Mouse (Mus musculus): ENCODE measurements around the gene E2f4. TPM values are rescaled to one million over a fixed set of nuclear protein-coding genes. Genes with fewer than 3 reads are reported as not detected.
A peak's percentile ranks its signal among the peaks of the same experiment; 100 is the strongest.

The E2f4 gene
- total RNA-seq, 2 experiments from 2014 or later = 120 to 289 TPM

- no peak for ATAC-seq (replicated peaks; ENCODE audit: low FRiP score, poor library complexity, severe bottlenecking)
Measured at GRCm38 (mm10) chr8:105309142-105309847, 11.8 kb downstream of the E2f4 start.

- no peak for ATAC-seq (replicated peaks; ENCODE audit: low FRiP score, poor library complexity, severe bottlenecking)
Measured at GRCm38 (mm10) chr8:105310118-105310517, 12.7 kb downstream of the E2f4 start.

- 0 out of 2 replicates have a peak, but pooled peaks have one; percentile 7 for ATAC-seq (replicated peaks; ENCODE audit: low FRiP score, poor library complexity, severe bottlenecking)
Measured at GRCm38 (mm10) chr8:105311718-105312117, 14.3 kb downstream of the E2f4 start.

- peak; percentile 18 for ATAC-seq (replicated peaks; ENCODE audit: low FRiP score, poor library complexity, severe bottlenecking)
Measured at GRCm38 (mm10) chr8:105312891-105313481, 15.5 kb downstream of the E2f4 start.

- no peak for ATAC-seq (replicated peaks; ENCODE audit: low FRiP score, poor library complexity, severe bottlenecking)
Measured at GRCm38 (mm10) chr8:105313622-105314402, 16.3 kb downstream of the E2f4 start.

- ATAC-seq (replicated peaks; ENCODE audit: low FRiP score, poor library complexity, severe bottlenecking) = no peak
Measured at GRCm38 (mm10) chr8:105315073-105315769, 17.8 kb downstream of the E2f4 start.

- no peak for ATAC-seq (replicated peaks; ENCODE audit: low FRiP score, poor library complexity, severe bottlenecking)
Measured at GRCm38 (mm10) chr8:105317941-105318340, 20.5 kb downstream of the E2f4 start.

- ATAC-seq (replicated peaks; ENCODE audit: low FRiP score, poor library complexity, severe bottlenecking) = no peak
Measured at GRCm38 (mm10) chr8:105318662-105319190, 21.3 kb downstream of the E2f4 start.

GRCm38 (mm10) chr8:105323183-105323582 is 25.7 kb downstream of the E2f4 start:
- ATAC-seq (replicated peaks; ENCODE audit: low FRiP score, poor library complexity, severe bottlenecking) = peak; percentile 75

GRCm38 (mm10) chr8:105325641-105326093 is 28.2 kb downstream of the E2f4 start:
- peak; percentile 16 for ATAC-seq (replicated peaks; ENCODE audit: low FRiP score, poor library complexity, severe bottlenecking)

GRCm38 (mm10) chr8:105326141-105326672 is 28.7 kb downstream of the E2f4 start, which contains the start of the genes Lrrc29 and Tmem208:
Gene Lrrc29 (minus strand): TSS chr8:105326278.
Gene Tmem208 (plus strand): TSS chr8:105326354.
- ATAC-seq (replicated peaks; ENCODE audit: low FRiP score, poor library complexity, severe bottlenecking) = peak; percentile 81

GRCm38 (mm10) chr8:105326968-105327367 is 29.5 kb downstream of the E2f4 start:
- ATAC-seq (replicated peaks; ENCODE audit: low FRiP score, poor library complexity, severe bottlenecking) = no peak

- ATAC-seq (replicated peaks; ENCODE audit: low FRiP score, poor library complexity, severe bottlenecking) = no peak
Measured at GRCm38 (mm10) chr8:105330325-105330724, 32.9 kb downstream of the E2f4 start.

GRCm38 (mm10) chr8:105331469-105331868 is 34.0 kb downstream of the E2f4 start:
- ATAC-seq (replicated peaks; ENCODE audit: low FRiP score, poor library complexity, severe bottlenecking) = no peak

GRCm38 (mm10) chr8:105331931-105332330 is 34.5 kb downstream of the E2f4 start:
- no peak for ATAC-seq (replicated peaks; ENCODE audit: low FRiP score, poor library complexity, severe bottlenecking)

- no peak for ATAC-seq (replicated peaks; ENCODE audit: low FRiP score, poor library complexity, severe bottlenecking)
Measured at GRCm38 (mm10) chr8:105332523-105332922, 35.1 kb downstream of the E2f4 start.

GRCm38 (mm10) chr8:105336373-105337130 is 39.1 kb downstream of the E2f4 start:
- ATAC-seq (replicated peaks; ENCODE audit: low FRiP score, poor library complexity, severe bottlenecking) = peak; percentile 32; the same call in 1 of the 2 replicates

- ATAC-seq (replicated peaks; ENCODE audit: low FRiP score, poor library complexity, severe bottlenecking) = no peak
Measured at GRCm38 (mm10) chr8:105338992-105339391, 41.5 kb downstream of the E2f4 start.

All from erythroblast, adult 5-6 weeks (primary cell).